Mouse (Mus musculus) heart, postnatal 0 days (tissue): Measurements from ENCODE around the gene Olfr51.
"Not testable (repeated sequence)": the region's sequence is repeated elsewhere in the genome, so short reads cannot be mapped to it uniquely, and the experiment has no call there.

Experiments used
- CTCF ChIP-seq: IDR thresholded peaks from 2 replicates; pipeline ENCODE4 v1.5.1; 2016; ENCODE audit warnings: antibody characterized with exemption, control low read depth, low read depth
- EP300 ChIP-seq: IDR thresholded peaks from 2 replicates; pipeline ENCODE4 v1.6.1; 2016; ENCODE audit warnings: antibody characterized with exemption, low read depth

GRCm38 (mm10) chr11:51044776-51045175 is 41.4 kb downstream of the Olfr51 start:
- not testable (repeated sequence) for TF ChIP-seq EP300, CTCF
